Mouse (Mus musculus): ENCODE results near the gene Gcnt2. TPM values are rescaled to one million over a fixed set of nuclear protein-coding genes. Genes with fewer than 3 reads are reported as not detected.

Gene Gcnt2
- polyA plus RNA-seq, 1 experiment from 2014 or later = 7.4 TPM

Small RNA genes within 50 kb of the gene (microRNA-seq; reads per million reads assigned to microRNA genes)
- not detected for gene Mir5124a

Other genes with a start within 250 kb of the Gcnt2 start
- 9.6 and 10.5 TPM in 2 replicates for gene Tfap2a, start 121.4 kb upstream of the Gcnt2 start, polyA plus RNA-seq (2014; fragmentation: Nextera tagmentation; extraction: Ambion mirVana)
- 57.0 and 65.8 TPM in 2 replicates for gene Pak1ip1, start 141.3 kb downstream of the Gcnt2 start, polyA plus RNA-seq (2014; fragmentation: Nextera tagmentation; extraction: Ambion mirVana)
- 136 and 147 TPM in 2 replicates for gene Tmem14c, start 156.5 kb downstream of the Gcnt2 start, polyA plus RNA-seq (2014; fragmentation: Nextera tagmentation; extraction: Ambion mirVana)
- 2.6 and 2.7 TPM in 2 replicates for gene Mak, start 220.0 kb downstream of the Gcnt2 start, polyA plus RNA-seq (2014; fragmentation: Nextera tagmentation; extraction: Ambion mirVana)